Mouse (Mus musculus): ENCODE measurements around the gene Drg1. TPM values are rescaled to one million over a fixed set of nuclear protein-coding genes. Genes with fewer than 3 reads are reported as not detected.
"Not testable (repeated sequence)": the region's sequence is repeated elsewhere in the genome, so short reads cannot be mapped to it uniquely, and the experiment has no call there.

Drg1 gene
- total and polyA plus RNA-seq, 2 experiments from 2014 or later, result 73.1 to 176 TPM

DNA sequence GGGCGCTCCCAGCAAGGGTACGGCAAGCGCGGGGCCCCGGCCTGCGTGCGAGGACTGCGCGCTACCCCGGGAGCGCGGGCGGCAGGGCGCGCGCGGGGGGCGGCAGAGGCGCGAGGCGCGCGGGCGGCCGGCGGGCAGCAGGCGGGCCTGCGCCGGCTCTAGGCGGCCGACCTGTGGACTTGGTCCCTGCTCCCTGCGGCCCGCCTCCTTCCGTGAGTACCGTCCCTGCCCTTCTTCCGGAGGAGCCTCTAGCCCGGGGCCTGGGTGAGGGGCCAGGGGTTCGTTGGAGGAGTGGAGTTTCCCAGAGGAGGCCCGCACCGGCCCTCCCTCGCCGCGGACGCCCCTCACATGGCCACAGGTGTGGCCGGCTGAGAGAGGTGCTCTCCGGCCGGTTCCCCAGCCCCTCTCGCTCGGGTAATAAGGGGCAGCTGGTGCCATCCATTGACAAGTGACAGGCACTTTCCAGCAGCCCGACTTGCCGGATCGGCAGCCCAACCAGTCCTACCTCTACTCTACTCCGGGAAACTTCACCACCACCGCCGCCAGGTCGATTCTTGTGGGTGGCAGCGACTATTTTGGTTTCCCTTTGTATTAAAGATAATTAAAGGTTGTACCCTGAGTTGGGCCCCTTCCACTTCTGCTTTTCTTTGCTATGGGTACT, 63.3 kb downstream of the Drg1 start:
- peak; percentile 50; the same call in 1 of the 2 replicates for ATAC-seq
- DNase-seq (ENCODE audit: low spot score), result peak; percentile 18
- Histone ChIP-seq H3K27me3 (ENCODE audit: insufficient read depth, low read length) (no peaks in the 10 kb centered on the region), H3K4me2 (ENCODE audit: low read depth, low read length) (peak overlapping the region; percentile 40), H3K27ac (peak overlapping the region; percentile 61), H3K4me1 (ENCODE audit: insufficient read depth, low read length) (no peaks in the 10 kb centered on the region), H3K36me3 (ENCODE audit: insufficient read depth, low read length) (peaks cover 9% of the 10 kb centered on the region), H3K9ac (replicated peaks; ENCODE audit: low read length) (peak overlapping the region; percentile 33), H3K4me3 (ENCODE audit: low read length) (peak overlapping the region; percentile 35), H3K9me3 (ENCODE audit: low read length) (no peaks in the 10 kb centered on the region)
- no peak for TF ChIP-seq CTCF (IDR thresholded peaks at IDR 0.05; ENCODE audit: low read depth)
- under 1% methylated on average over 26 of the region's 57 CpGs for WGBS

DNA sequence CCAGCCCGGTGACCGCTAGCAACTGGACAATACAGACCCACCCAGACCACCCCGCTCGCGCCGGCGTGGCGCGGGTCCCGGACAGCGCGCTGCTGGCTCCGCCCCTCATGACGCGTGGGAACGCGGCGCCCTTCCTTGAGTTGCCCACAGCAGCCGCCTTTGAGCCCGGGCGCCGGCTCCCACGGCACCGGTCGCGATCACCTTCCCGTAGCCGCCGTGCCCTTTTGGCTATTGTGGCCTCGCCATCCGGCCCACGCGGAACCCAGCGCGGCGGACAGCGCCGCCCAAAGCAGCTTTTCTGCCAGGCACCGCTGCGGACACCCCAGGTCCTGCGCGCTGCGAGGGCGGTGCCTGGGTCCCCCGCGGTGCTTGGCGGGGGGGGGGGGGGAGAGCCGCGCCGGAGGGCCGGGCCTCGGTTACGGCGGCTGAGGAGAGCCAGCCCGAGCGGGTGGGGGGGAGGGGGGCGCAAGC, 63.9 kb downstream of the Drg1 start, which contains the start of gene Eif4enif1:
Gene Eif4enif1 (plus strand): TSS at position 162 of the 471 bp plus-strand sequence.
- DNase-seq (ENCODE audit: low spot score), result peak; percentile 92
- Histone ChIP-seq H3K4me1 (ENCODE audit: insufficient read depth, low read length) (no peaks in the 10 kb centered on the region), H3K27me3 (ENCODE audit: insufficient read depth, low read length) (no peaks in the 10 kb centered on the region), H3K27ac (peak within 1 kb of the TSS; percentile 61), H3K9me3 (ENCODE audit: low read length) (no peaks in the 10 kb centered on the region), H3K9ac (replicated peaks; ENCODE audit: low read length) (peak within 1 kb of the TSS; percentile 33), H3K4me2 (ENCODE audit: low read depth, low read length) (peak within 1 kb of the TSS; percentile 40), H3K36me3 (ENCODE audit: insufficient read depth, low read length) (peaks cover 7% of the 10 kb centered on the region), H3K4me3 (ENCODE audit: low read length) (peak within 1 kb of the TSS; percentile 35)
- TF ChIP-seq CTCF (IDR thresholded peaks at IDR 0.05; ENCODE audit: low read depth), result no peak
- peak; percentile 87 for ATAC-seq
- WGBS, result under 1% methylated on average over 44 of the region's 57 CpGs

DNA sequence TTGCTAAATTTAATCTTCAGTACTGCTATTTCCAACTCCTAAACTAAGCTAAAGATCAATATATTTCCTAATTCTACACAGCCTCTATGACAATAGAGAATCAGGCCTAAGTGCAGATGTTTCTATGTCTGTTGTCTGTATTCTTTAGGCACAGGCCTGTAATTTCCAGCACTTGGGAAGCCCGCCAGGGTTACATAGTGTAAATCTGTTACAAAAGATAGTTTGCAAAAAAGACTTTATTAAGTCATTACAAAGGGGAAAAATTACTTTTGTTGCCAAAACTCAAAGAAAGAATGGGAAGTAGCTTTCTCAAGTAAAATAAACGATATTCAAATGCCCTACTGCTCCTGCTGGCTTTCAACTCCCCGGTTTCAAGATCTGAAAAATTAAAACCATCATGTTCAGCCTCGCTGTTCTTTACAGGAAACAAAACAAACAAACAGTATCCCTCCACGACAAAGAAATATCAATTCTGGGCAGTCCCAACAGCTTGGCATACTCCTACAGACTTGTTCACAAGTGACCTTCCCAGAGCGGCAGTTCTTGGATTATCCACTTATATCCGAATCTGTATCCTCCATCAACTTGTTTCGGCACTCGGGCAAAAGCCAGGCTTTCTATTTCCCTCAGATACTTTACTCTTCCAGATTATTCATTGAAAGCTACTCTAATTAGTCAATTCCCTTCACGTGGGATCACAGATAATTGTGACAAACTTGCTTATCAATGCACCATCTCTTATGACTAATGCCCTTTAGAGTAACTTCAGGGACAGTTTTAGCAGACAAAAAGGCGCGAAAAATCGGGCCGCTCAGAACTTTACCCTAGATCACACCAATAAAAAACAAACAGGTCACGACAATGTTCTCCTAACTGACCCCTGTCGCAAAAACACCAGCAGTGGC, 64.6 kb downstream of the Drg1 start:
- Histone ChIP-seq H3K4me2 (ENCODE audit: low read depth, low read length) (peak overlapping the region; percentile 27), H3K27me3 (ENCODE audit: insufficient read depth, low read length) (no peaks in the 10 kb centered on the region), H3K9ac (replicated peaks; ENCODE audit: low read length) (no peak overlapping the region; the same call in 1 of the 2 replicates), H3K4me3 (ENCODE audit: low read length) (peak overlapping the region; percentile 35), H3K4me1 (ENCODE audit: insufficient read depth, low read length) (no peaks in the 10 kb centered on the region), H3K27ac (no peak overlapping the region; the same call in 1 of the 2 replicates), H3K36me3 (ENCODE audit: insufficient read depth, low read length) (peaks cover 4% of the 10 kb centered on the region; the same call in 1 of the 2 replicates), H3K9me3 (ENCODE audit: low read length) (no peaks in the 10 kb centered on the region)
- no peak for TF ChIP-seq CTCF (IDR thresholded peaks at IDR 0.05; ENCODE audit: low read depth)
- whole genome bisulfite sequencing, result 7% methylated on average over 16 of the region's 16 CpGs
- DNase-seq (ENCODE audit: low spot score) (no peak), ATAC-seq (no peak)

DNA sequence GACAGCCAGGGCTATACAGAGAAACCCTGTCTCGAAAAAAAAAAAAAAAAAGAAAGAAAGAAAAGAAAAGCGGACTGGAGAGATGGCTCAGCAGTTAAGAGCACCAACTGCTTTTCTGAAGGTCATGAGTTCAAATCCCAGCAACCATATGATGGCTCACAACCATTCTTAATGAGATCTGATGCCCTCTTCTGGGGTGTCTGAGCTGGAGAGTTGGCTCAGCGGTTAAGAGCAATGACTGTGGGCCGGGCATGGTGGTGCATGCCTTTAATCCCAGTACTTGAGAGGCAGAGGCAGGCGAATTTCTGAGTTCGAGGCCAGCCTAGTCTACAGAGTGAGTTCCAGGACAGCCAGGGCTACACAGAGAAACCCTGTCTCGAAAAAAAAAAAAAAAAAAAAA, 65.6 kb downstream of the Drg1 start:
- WGBS, result 95% methylated on average over 6 of the region's 7 CpGs
- not testable (repeated sequence) for DNase-seq (ENCODE audit: low spot score); H3K27me3 ChIP-seq (ENCODE audit: insufficient read depth, low read length); H3K9me3 ChIP-seq (ENCODE audit: low read length); H3K4me3 ChIP-seq (ENCODE audit: low read length); H3K4me2 ChIP-seq (ENCODE audit: low read depth, low read length); H3K4me1 ChIP-seq (ENCODE audit: insufficient read depth, low read length); H3K9ac ChIP-seq (replicated peaks; ENCODE audit: low read length); ATAC-seq; H3K36me3 ChIP-seq (ENCODE audit: insufficient read depth, low read length); H3K27ac ChIP-seq

DNA sequence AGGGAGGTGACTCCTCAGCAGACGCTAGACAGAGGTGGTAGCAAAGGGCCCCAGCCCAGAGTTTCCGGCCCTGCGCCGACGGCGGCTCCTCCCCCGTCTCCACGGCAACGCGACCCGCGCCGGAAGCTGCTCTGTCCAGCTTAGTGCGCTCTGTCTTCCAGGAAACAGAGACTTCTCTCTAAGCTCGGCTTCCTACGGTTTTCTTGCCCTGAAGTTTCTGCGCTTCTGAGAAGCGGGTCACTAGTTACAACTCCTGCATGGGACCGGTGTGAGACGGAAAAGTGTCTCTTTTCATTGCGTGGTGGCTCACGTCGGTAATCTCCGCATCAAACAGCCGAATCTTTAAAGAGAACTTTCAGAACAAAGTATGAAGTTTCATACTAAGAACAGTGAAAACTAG, 72.9 kb downstream of the Drg1 start, which contains the start of gene Sfi1:
Gene Sfi1 (minus strand): TSS at position 101 of the 400 bp plus-strand sequence.
- Histone ChIP-seq H3K4me3 (ENCODE audit: low read length) (no peak within 1 kb of the TSS), H3K27me3 (ENCODE audit: insufficient read depth, low read length) (no peaks in the 10 kb centered on the region), H3K36me3 (ENCODE audit: insufficient read depth, low read length) (no peaks in the 10 kb centered on the region), H3K9ac (replicated peaks; ENCODE audit: low read length) (no peak within 1 kb of the TSS), H3K27ac (no peak within 1 kb of the TSS), H3K9me3 (ENCODE audit: low read length) (no peaks in the 10 kb centered on the region), H3K4me1 (ENCODE audit: insufficient read depth, low read length) (no peaks in the 10 kb centered on the region), H3K4me2 (ENCODE audit: low read depth, low read length) (no peak within 1 kb of the TSS)
- TF ChIP-seq CTCF (IDR thresholded peaks at IDR 0.05; ENCODE audit: low read depth), result no peak
- no peak for DNase-seq (ENCODE audit: low spot score)
- ATAC-seq, result no peak
- 86% methylated on average over 25 of the region's 25 CpGs for WGBS

GRCm38 (mm10) chr11:3182707-3183106, 83.5 kb downstream of the Drg1 start:
- H3K27me3 ChIP-seq (ENCODE audit: insufficient read depth, low read length); H3K36me3 ChIP-seq (ENCODE audit: insufficient read depth, low read length); H3K4me2 ChIP-seq (ENCODE audit: low read depth, low read length); H3K27ac ChIP-seq; H3K4me1 ChIP-seq (ENCODE audit: insufficient read depth, low read length); ATAC-seq; DNase-seq (ENCODE audit: low spot score); H3K4me3 ChIP-seq (ENCODE audit: low read length); H3K9ac ChIP-seq (replicated peaks; ENCODE audit: low read length); H3K9me3 ChIP-seq (ENCODE audit: low read length): not testable (repeated sequence)
- 95% methylated on average over 1 of the region's 1 CpGs for WGBS

GRCm38 (mm10) chr11:3181971-3182370, 84.2 kb downstream of the Drg1 start:
- H3K4me3 ChIP-seq (ENCODE audit: low read length); H3K9ac ChIP-seq (replicated peaks; ENCODE audit: low read length); H3K27me3 ChIP-seq (ENCODE audit: insufficient read depth, low read length); H3K27ac ChIP-seq; ATAC-seq; H3K9me3 ChIP-seq (ENCODE audit: low read length); H3K4me1 ChIP-seq (ENCODE audit: insufficient read depth, low read length); DNase-seq (ENCODE audit: low spot score); H3K4me2 ChIP-seq (ENCODE audit: low read depth, low read length); H3K36me3 ChIP-seq (ENCODE audit: insufficient read depth, low read length): not testable (repeated sequence)
- WGBS, result 10% methylated on average over 1 of the region's 1 CpGs

DNA sequence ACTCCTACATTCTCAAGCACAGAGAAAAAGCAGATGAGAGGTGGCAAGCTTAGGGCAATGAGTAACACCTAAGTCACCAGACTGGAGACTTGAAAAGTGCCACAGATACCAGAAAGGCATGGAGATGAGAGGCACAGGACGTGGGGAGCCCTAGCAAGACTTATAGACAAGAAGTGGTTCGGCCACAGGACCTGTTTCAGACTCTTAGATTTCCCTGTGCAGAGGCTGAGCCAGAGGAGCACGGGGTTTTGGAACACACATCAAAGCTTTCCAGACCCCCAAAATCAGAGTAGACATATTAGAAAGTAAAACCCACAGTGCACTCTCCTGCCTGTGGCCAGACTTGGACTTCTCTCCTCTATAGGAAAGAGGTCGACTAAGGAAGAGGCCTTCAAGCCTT, 85.0 kb downstream of the Drg1 start:
- peak; percentile 31 for DNase-seq (ENCODE audit: low spot score)
- H3K36me3 ChIP-seq (ENCODE audit: insufficient read depth, low read length); ATAC-seq; H3K4me3 ChIP-seq (ENCODE audit: low read length); H3K9ac ChIP-seq (replicated peaks; ENCODE audit: low read length); H3K9me3 ChIP-seq (ENCODE audit: low read length); H3K27ac ChIP-seq; H3K4me2 ChIP-seq (ENCODE audit: low read depth, low read length); H3K27me3 ChIP-seq (ENCODE audit: insufficient read depth, low read length); H3K4me1 ChIP-seq (ENCODE audit: insufficient read depth, low read length): not testable (repeated sequence)
- 63% methylated on average over 4 of the region's 4 CpGs for WGBS

- H3K9ac ChIP-seq (replicated peaks; ENCODE audit: low read length); H3K27me3 ChIP-seq (ENCODE audit: insufficient read depth, low read length); DNase-seq (ENCODE audit: low spot score); H3K27ac ChIP-seq; H3K4me1 ChIP-seq (ENCODE audit: insufficient read depth, low read length); ATAC-seq; H3K36me3 ChIP-seq (ENCODE audit: insufficient read depth, low read length); H3K4me2 ChIP-seq (ENCODE audit: low read depth, low read length); H3K9me3 ChIP-seq (ENCODE audit: low read length); H3K4me3 ChIP-seq (ENCODE audit: low read length): not testable (repeated sequence)
- WGBS, result 70% methylated on average over 6 of the region's 6 CpGs
Observed at GRCm38 (mm10) chr11:3180510-3181160, 85.6 kb downstream of the Drg1 start.

Measured in hindbrain, postnatal 0 days (tissue).